Mouse (Mus musculus) natural killer cell, adult 2 months (primary cell): ENCODE data around the gene Lenep.

Experiments
- DNase-seq, 2 experiments: peaks; one replicate each; pipeline ENCODE4 v3.0.0; 2022; ENCODE audit warnings: low spot score in 2 of 2

Gene Lenep

GRCm38 (mm10) chr3:89378394-89379067 is 24.1 kb downstream of the Lenep start:
- DNase-seq, result peak; percentile 42 to 68

- DNase-seq, result no peak
Measured at GRCm38 (mm10) chr3:89377831-89378230, 24.8 kb downstream of the Lenep start.

GRCm38 (mm10) chr3:89373581-89374231 is 28.9 kb downstream of the Lenep start:
- no peak for DNase-seq

- DNase-seq, result no peak
Measured at GRCm38 (mm10) chr3:89367338-89367737, 35.3 kb downstream of the Lenep start.

GRCm38 (mm10) chr3:89365486-89366414 is 36.8 kb downstream of the Lenep start:
- no peak for DNase-seq

- no peak for DNase-seq
Measured at GRCm38 (mm10) chr3:89365153-89365485, 37.5 kb downstream of the Lenep start, which contains the start of gene Dcst1. Gene Dcst1, minus strand, starts transcription at chr3:89365253.

GRCm38 (mm10) chr3:89364631-89365030 is 38.0 kb downstream of the Lenep start:
- no peak for DNase-seq

- no peak for DNase-seq
Measured at GRCm38 (mm10) chr3:89361675-89362074, 40.9 kb downstream of the Lenep start, which contains the start of gene Dcst2. Gene Dcst2, plus strand, starts transcription at chr3:89361975.

GRCm38 (mm10) chr3:89360237-89360636 is 42.4 kb downstream of the Lenep start:
- no peak for DNase-seq

GRCm38 (mm10) chr3:89359630-89360029 is 43.0 kb downstream of the Lenep start:
- no peak for DNase-seq

- DNase-seq, result no peak
Measured at GRCm38 (mm10) chr3:89356029-89356428, 46.6 kb downstream of the Lenep start.

GRCm38 (mm10) chr3:89355512-89355902 is 47.1 kb downstream of the Lenep start:
- no peak for DNase-seq

GRCm38 (mm10) chr3:89354816-89355511 is 47.6 kb downstream of the Lenep start:
- peak; percentile 64 to 78 for DNase-seq

GRCm38 (mm10) chr3:89351271-89351670 is 51.3 kb downstream of the Lenep start:
- no peak for DNase-seq
